Mouse (Mus musculus): ENCODE measurements around the gene Sec14l4.

Gene Sec14l4

GRCm38 (mm10) chr11:4027561-4028334 lies 3.5 kb upstream of the Sec14l4 start:
- no peak for DNase-seq (ENCODE audit: low spot score)

- no peak for DNase-seq (ENCODE audit: low spot score)
Measured at GRCm38 (mm10) chr11:4029343-4029742, 1.9 kb upstream of the Sec14l4 start.

- no peak for DNase-seq (ENCODE audit: low spot score)
Measured at GRCm38 (mm10) chr11:4031961-4032360, 699 bp downstream of the Sec14l4 start.

- DNase-seq (ENCODE audit: low spot score) = no peak
Measured at GRCm38 (mm10) chr11:4033471-4033870, 2.2 kb downstream of the Sec14l4 start.

- no peak for DNase-seq (ENCODE audit: low spot score)
Measured at GRCm38 (mm10) chr11:4034169-4034568, 2.9 kb downstream of the Sec14l4 start.

GRCm38 (mm10) chr11:4035116-4035892 lies 4.0 kb downstream of the Sec14l4 start:
- DNase-seq (ENCODE audit: low spot score) = no peak

GRCm38 (mm10) chr11:4035916-4036315 lies 4.7 kb downstream of the Sec14l4 start:
- DNase-seq (ENCODE audit: low spot score) = no peak

GRCm38 (mm10) chr11:4036365-4037084 lies 5.3 kb downstream of the Sec14l4 start:
- DNase-seq (ENCODE audit: low spot score) = no peak

- no peak for DNase-seq (ENCODE audit: low spot score)
Measured at GRCm38 (mm10) chr11:4039951-4040350, 8.7 kb downstream of the Sec14l4 start.

GRCm38 (mm10) chr11:4041123-4041625 lies 9.9 kb downstream of the Sec14l4 start:
- DNase-seq (ENCODE audit: low spot score) = no peak

- DNase-seq (ENCODE audit: low spot score) = no peak
Measured at GRCm38 (mm10) chr11:4043081-4043480, 11.8 kb downstream of the Sec14l4 start.

GRCm38 (mm10) chr11:4046526-4046925 lies 15.3 kb downstream of the Sec14l4 start:
- no peak for DNase-seq (ENCODE audit: low spot score)

- DNase-seq (ENCODE audit: low spot score) = no peak
Measured at GRCm38 (mm10) chr11:4047766-4048165, 16.5 kb downstream of the Sec14l4 start.

GRCm38 (mm10) chr11:4048438-4048837 lies 17.2 kb downstream of the Sec14l4 start:
- no peak for DNase-seq (ENCODE audit: low spot score)

GRCm38 (mm10) chr11:4053586-4053985 lies 22.3 kb downstream of the Sec14l4 start:
- peak; percentile 46 for DNase-seq (ENCODE audit: low spot score)

GRCm38 (mm10) chr11:4060866-4061575 lies 29.8 kb downstream of the Sec14l4 start:
- DNase-seq (ENCODE audit: low spot score) = no peak

- DNase-seq (ENCODE audit: low spot score) = no peak
Measured at GRCm38 (mm10) chr11:4062523-4062922, 31.3 kb downstream of the Sec14l4 start.

GRCm38 (mm10) chr11:4062981-4063380 lies 31.7 kb downstream of the Sec14l4 start:
- no peak for DNase-seq (ENCODE audit: low spot score)

- no peak for DNase-seq (ENCODE audit: low spot score)
Measured at GRCm38 (mm10) chr11:4064627-4065122, 33.4 kb downstream of the Sec14l4 start, which contains the start of gene Sec14l3. TSS of gene Sec14l3 (plus strand) at chr11:4064841.

GRCm38 (mm10) chr11:4069664-4070063 lies 38.4 kb downstream of the Sec14l4 start:
- DNase-seq (ENCODE audit: low spot score) = no peak

GRCm38 (mm10) chr11:4076633-4077032 lies 45.4 kb downstream of the Sec14l4 start:
- no peak for DNase-seq (ENCODE audit: low spot score)
